Mouse (Mus musculus): ENCODE data around the gene Megf9. TPM values are rescaled to one million over a fixed set of nuclear protein-coding genes. Genes with fewer than 3 reads are reported as not detected.
A peak's percentile ranks its signal among the peaks of the same experiment; 100 is the strongest.

The Megf9 gene
- 24.1 and 27.0 TPM in 2 replicates for polyA plus RNA-seq (2015; fragmentation: Nextera tagmentation; extraction: Ambion mirVana)

DNA sequence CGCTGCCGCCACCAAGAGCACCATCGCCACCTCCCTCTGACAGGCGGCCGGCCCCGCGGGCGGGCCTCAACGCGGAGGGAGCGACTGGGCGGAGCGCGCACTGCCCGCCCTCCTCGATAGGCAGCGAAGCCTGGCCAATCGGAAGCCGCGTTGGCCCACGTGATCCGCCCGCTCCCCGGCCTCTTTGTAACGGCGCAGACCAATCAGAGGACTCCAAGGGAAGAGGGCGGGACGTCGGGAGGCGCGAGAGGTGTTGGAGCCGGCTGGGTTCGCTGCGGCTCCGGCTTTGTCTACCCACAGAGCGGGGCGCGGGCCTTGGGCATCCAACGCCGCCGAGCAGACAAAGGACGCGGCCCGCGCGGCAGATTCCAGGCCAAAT, at the start of gene Megf9:
Gene Megf9 (minus strand): TSS at position 105 of the 379 bp plus-strand sequence.
- H3K27me3 ChIP-seq (replicated peaks) = no peaks in the 10 kb centered on the region
- H3K9me3 ChIP-seq (replicated peaks) = no peaks in the 10 kb centered on the region
- peak within 1 kb of the TSS; percentile 100 for H3K27ac ChIP-seq (replicated peaks)
- ATAC-seq (ENCODE audit: low FRiP score) = peak; percentile 99
- WGBS = 0% methylated on average over 45 of the region's 46 CpGs
- H3K4me3 ChIP-seq (replicated peaks) = peak within 1 kb of the TSS; percentile 92
- H3K36me3 ChIP-seq = no peaks in the 10 kb centered on the region
- H3K4me1 ChIP-seq = peaks cover 38% of the 10 kb centered on the region
- H3K4me2 ChIP-seq = peak within 1 kb of the TSS; percentile 84
- peak within 1 kb of the TSS; percentile 98 for H3K9ac ChIP-seq (replicated peaks)

DNA sequence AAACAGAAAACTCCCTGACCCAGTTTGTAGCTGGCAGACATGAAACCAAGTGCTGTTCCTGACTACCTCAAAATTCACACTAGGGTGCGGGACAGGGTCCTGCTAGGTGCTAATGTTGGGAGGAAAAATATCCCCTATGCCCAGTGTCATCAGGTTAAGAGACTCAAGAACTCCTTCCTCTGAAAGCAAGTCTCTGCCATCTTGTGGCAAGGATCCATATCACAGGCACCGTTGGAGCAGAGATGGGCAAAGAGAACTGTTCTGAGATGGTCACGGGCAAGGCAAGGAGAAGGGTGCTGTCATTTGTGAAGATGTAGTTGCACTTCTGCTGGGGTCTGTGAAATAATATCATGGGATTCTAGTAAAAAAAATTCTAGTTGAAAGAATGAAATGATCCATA, 44.9 kb upstream of the Megf9 start:
- H3K9ac ChIP-seq (replicated peaks) = no peak overlapping the region
- 64% methylated on average over 3 of the region's 3 CpGs for WGBS
- no peaks in the 10 kb centered on the region for H3K36me3 ChIP-seq
- no peaks in the 10 kb centered on the region for H3K27me3 ChIP-seq (replicated peaks)
- no peaks in the 10 kb centered on the region for H3K9me3 ChIP-seq (replicated peaks)
- H3K4me1 ChIP-seq = no peaks in the 10 kb centered on the region
- H3K27ac ChIP-seq (replicated peaks) = no peak overlapping the region
- ATAC-seq (ENCODE audit: low FRiP score) = no peak
- no peak overlapping the region for H3K4me2 ChIP-seq
- H3K4me3 ChIP-seq (replicated peaks) = no peak overlapping the region

DNA sequence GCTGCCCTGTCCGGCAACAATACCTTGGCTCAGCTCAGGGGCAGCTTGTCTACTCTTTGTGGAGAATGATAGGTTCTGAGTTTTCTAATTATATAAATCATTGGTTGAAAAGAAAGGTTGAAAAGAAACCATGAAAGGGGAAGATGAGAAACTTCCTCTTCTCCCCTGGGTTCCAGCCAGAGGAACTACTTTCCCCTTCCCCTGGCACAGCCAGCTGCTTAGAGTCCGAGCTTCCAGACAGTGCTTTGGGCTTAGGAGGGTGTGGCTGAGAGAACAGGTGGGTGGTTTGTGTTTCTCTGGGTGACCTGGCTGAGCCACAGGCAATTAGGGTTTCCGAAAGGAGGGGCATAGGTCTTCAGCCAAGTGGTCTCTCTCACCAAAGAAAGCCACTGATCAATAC, 43.5 kb upstream of the Megf9 start:
- WGBS = 63% methylated on average over 3 of the region's 3 CpGs
- no peaks in the 10 kb centered on the region for H3K36me3 ChIP-seq
- no peaks in the 10 kb centered on the region for H3K9me3 ChIP-seq (replicated peaks)
- H3K27ac ChIP-seq (replicated peaks) = no peak overlapping the region
- H3K9ac ChIP-seq (replicated peaks) = no peak overlapping the region
- no peak overlapping the region for H3K4me3 ChIP-seq (replicated peaks)
- no peaks in the 10 kb centered on the region for H3K4me1 ChIP-seq
- no peak overlapping the region for H3K4me2 ChIP-seq
- ATAC-seq (ENCODE audit: low FRiP score) = no peak
- H3K27me3 ChIP-seq (replicated peaks) = no peaks in the 10 kb centered on the region

DNA sequence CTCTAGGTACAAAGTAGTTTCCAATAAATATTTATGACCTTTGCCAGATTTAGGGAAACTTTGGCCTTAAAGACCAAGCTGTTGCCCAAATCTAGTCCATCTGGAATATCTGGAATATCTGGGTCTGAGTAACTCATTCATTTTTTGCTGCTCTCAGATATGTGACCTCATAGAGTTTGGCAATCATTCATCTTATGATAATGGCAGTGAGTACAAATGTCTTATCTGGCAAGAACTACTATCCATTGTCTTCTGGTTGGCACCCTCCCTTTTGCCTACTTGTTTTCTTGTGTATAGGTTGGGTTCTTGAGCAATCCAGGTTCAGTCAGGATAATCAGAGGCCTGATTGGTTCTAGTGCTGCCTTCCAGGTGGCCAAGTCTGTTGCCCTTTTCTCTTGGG, 41.3 kb upstream of the Megf9 start:
- no peak for ATAC-seq (ENCODE audit: low FRiP score)
- no peak overlapping the region for H3K27ac ChIP-seq (replicated peaks)
- no peaks in the 10 kb centered on the region for H3K27me3 ChIP-seq (replicated peaks)
- no peak overlapping the region for H3K9ac ChIP-seq (replicated peaks)
- H3K36me3 ChIP-seq = no peaks in the 10 kb centered on the region
- H3K4me3 ChIP-seq (replicated peaks) = no peak overlapping the region
- H3K4me2 ChIP-seq = no peak overlapping the region
- no peaks in the 10 kb centered on the region for H3K9me3 ChIP-seq (replicated peaks)
- no peaks in the 10 kb centered on the region for H3K4me1 ChIP-seq

DNA sequence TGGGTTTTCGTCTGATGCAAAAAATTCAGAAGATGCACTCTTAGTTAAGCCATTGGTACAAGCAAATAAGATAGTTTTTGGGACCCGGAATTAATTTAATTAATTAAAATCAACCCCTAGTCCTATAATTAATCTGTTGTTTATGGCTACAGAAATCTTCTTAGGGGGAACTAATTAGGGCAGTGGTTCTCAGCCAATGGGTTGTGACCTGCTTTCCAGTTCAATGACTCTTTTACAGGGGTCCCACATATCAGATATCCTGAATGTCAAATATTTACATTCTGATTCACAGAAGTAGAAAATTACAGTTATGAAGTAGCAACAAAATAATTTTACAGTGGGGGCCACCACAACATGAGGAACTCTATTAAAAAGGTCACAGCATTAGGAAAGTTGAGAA, 39.1 kb upstream of the Megf9 start:
- no peaks in the 10 kb centered on the region for H3K9me3 ChIP-seq (replicated peaks)
- H3K4me3 ChIP-seq (replicated peaks) = no peak overlapping the region
- H3K27ac ChIP-seq (replicated peaks) = no peak overlapping the region
- H3K27me3 ChIP-seq (replicated peaks) = no peaks in the 10 kb centered on the region
- no peak overlapping the region for H3K4me2 ChIP-seq
- H3K9ac ChIP-seq (replicated peaks) = no peak overlapping the region
- ATAC-seq (ENCODE audit: low FRiP score) = no peak
- WGBS = 84% methylated on average over 2 of the region's 2 CpGs
- H3K36me3 ChIP-seq = no peaks in the 10 kb centered on the region
- no peaks in the 10 kb centered on the region for H3K4me1 ChIP-seq

DNA sequence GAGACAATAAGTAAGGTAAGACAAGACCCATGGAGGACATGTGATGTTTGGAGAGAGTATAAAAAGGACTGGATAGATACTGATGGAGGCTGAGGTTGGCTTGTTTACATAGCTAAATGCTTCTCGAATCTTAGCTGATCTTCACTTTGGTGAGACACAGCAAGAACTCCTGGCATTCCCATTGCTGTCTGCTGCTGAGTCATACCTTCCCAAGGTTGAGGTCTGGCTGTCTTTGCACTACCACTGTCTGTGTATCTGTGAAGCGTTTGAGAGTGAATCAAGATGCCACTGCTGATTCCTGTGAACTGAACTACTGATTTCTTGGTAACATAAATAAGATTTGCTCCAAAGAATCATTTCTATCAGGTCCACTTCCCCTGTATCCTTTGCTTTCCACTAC, 19.1 kb upstream of the Megf9 start:
- no peak overlapping the region for H3K27ac ChIP-seq (replicated peaks)
- H3K36me3 ChIP-seq = no peaks in the 10 kb centered on the region
- H3K9ac ChIP-seq (replicated peaks) = no peak overlapping the region
- ATAC-seq (ENCODE audit: low FRiP score) = no peak
- H3K9me3 ChIP-seq (replicated peaks) = no peaks in the 10 kb centered on the region
- H3K4me3 ChIP-seq (replicated peaks) = no peak overlapping the region
- 85% methylated on average over 2 of the region's 2 CpGs for WGBS
- no peak overlapping the region for H3K4me2 ChIP-seq
- no peaks in the 10 kb centered on the region for H3K27me3 ChIP-seq (replicated peaks)
- no peaks in the 10 kb centered on the region for H3K4me1 ChIP-seq

DNA sequence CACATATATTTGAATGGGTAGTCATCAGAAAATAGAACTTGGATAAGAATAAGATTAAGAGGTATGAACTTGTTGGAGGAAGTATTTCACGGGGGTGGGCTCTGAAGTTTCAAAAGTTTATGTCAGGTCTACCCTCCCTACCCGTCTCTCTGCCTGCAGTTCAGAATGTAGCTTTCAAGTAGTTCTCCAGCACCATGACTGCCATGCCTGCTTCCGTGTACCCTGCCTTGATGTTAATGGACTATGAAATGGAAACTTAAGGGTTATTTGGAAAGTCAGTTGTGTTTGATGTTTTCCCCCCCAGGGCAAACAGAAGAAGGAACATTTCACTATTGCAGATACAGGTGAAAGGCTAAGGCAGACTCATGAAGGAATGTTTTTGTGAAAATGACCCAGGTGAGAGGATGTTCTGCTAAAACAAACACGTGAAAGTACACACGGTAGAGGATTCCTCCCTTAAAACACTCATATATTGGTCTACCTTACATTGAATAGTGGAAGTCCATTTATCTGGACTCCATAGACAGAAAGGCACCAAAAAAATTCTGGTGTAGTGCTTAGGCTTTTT, 18.5 kb upstream of the Megf9 start:
- H3K27me3 ChIP-seq (replicated peaks) = no peaks in the 10 kb centered on the region
- H3K9me3 ChIP-seq (replicated peaks) = no peaks in the 10 kb centered on the region
- WGBS = 85% methylated on average over 5 of the region's 5 CpGs
- no peaks in the 10 kb centered on the region for H3K4me1 ChIP-seq
- no peak overlapping the region for H3K27ac ChIP-seq (replicated peaks)
- no peak overlapping the region for H3K4me3 ChIP-seq (replicated peaks)
- no peak overlapping the region for H3K9ac ChIP-seq (replicated peaks)
- no peaks in the 10 kb centered on the region for H3K36me3 ChIP-seq
- no peak overlapping the region for H3K4me2 ChIP-seq
- ATAC-seq (ENCODE audit: low FRiP score) = no peak

DNA sequence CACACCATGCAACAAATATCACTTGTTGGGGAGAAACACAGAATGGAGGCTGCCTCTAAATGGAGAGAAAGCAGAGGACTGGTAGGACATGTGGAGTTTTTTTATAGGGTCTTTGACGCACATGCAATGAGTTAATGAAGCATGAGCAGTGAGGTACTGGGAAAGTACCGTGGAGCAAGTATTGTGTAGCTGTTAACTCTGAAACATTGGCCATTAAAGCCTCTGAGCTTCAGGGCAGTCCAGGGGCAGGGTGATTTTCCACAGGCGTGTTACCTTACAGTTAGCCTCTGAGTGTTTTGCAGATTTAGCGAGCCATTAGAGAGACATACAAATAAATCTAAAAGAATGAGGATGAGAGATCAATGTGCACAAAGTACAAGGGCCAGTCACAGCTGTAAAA, 17.3 kb upstream of the Megf9 start:
- Histone ChIP-seq H3K9ac (replicated peaks) (no peak overlapping the region), H3K27ac (replicated peaks) (no peak overlapping the region), H3K4me1 (no peaks in the 10 kb centered on the region), H3K36me3 (no peaks in the 10 kb centered on the region), H3K4me2 (no peak overlapping the region), H3K27me3 (replicated peaks) (no peaks in the 10 kb centered on the region), H3K4me3 (replicated peaks) (no peak overlapping the region), H3K9me3 (replicated peaks) (no peaks in the 10 kb centered on the region)
- no peak for ATAC-seq (ENCODE audit: low FRiP score)
- WGBS = 31% methylated on average over 4 of the region's 4 CpGs

DNA sequence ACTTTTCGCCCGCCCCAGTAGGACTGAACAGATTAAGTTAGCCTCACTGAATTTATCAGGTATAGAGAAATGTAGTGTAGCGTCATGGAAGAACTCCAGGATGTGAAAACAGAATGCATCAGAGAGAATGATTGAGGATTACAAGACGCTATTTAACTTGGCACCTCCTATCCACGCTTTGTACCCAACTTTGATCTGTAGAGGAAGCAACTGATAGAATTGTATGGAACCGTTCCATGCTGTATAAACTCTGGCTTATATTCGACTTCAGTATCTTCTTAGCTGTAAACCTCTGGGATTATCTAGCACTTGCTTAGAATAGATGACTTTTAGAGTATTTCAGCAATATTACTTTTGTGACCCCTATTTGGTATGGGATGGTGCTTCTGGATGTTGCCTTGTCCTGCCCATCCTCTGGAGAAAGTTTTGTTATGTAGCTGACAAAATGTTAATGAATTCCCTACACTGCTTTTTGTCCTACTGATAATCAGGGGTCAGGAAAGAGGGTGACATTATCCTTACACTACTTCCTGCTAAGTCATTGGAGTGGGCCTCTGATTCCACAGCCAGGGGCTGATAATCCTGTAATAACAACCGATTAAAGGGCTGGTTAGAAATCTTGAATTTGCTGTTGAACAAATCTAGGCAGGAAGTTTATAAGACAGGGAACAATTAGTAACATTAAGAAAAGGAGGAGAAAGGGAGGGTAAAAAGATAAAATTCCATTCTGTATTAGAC, 12.8 kb upstream of the Megf9 start:
- H3K27me3 ChIP-seq (replicated peaks) = no peaks in the 10 kb centered on the region
- H3K9me3 ChIP-seq (replicated peaks) = no peaks in the 10 kb centered on the region
- no peak overlapping the region for H3K27ac ChIP-seq (replicated peaks)
- no peak overlapping the region for H3K4me2 ChIP-seq
- H3K4me3 ChIP-seq (replicated peaks) = no peak overlapping the region
- H3K9ac ChIP-seq (replicated peaks) = no peak overlapping the region
- no peak for ATAC-seq (ENCODE audit: low FRiP score)
- WGBS = 94% methylated on average over 8 of the region's 8 CpGs
- H3K36me3 ChIP-seq = no peaks in the 10 kb centered on the region
- no peaks in the 10 kb centered on the region for H3K4me1 ChIP-seq

DNA sequence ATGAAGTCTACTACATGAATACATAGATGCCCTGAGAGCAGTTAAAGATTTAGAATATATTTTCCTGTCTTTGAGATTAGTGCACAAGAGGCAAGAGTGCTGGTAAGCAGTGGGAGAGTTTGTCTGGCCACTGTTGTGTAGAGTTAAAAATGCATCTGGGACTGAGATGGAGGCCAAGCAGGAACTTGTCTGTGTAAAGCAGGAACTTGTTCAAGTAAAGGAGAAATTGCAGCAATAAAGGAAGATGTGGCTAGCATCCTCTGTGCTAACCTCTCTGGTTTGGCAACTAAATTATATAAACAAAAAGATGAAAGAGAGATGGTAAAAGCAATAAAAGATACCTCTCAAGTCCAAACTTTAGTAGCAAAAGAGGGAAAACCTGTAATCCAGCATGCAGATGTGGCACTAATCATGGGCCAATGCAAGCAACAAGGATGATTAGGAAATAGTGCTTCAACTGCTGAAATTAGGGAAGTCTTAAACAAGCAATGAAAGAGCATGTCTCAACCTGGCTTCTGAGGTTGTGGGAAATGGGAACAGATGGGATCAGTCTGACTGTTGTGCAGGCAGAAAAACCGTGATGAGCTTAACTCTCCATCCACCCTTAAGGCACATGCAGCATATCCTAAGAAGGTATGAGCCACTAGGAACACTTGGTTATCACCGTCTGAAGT, 11.2 kb upstream of the Megf9 start:
- WGBS = 64% methylated on average over 2 of the region's 2 CpGs
- ATAC-seq (ENCODE audit: low FRiP score) = no peak
- H3K27me3 ChIP-seq (replicated peaks) = no peaks in the 10 kb centered on the region
- H3K9ac ChIP-seq (replicated peaks) = no peak overlapping the region
- no peak overlapping the region for H3K4me2 ChIP-seq
- H3K27ac ChIP-seq (replicated peaks) = no peak overlapping the region
- no peaks in the 10 kb centered on the region for H3K9me3 ChIP-seq (replicated peaks)
- no peaks in the 10 kb centered on the region for H3K36me3 ChIP-seq
- no peaks in the 10 kb centered on the region for H3K4me1 ChIP-seq
- H3K4me3 ChIP-seq (replicated peaks) = no peak overlapping the region

DNA sequence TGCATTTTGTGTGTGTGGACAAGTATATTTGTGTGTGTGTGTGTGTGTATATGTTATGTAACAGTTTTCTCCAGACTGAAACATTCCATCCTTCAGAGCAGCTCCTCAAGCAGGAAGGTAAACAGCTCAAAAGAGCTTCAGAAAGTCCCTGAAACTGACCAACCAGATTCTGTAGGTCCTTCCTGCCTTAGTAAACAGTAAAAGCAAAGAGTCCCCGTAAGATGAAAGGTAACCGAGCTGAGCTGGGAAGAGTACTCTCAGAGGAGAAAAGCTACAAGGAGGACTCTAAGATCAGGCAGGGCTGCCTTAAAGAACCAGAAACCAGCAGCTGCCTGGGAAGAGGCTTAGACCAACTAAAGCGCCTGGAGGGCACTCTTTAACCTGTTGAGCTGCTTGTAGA, 9.6 kb upstream of the Megf9 start:
- H3K36me3 ChIP-seq = no peaks in the 10 kb centered on the region
- no peak overlapping the region for H3K4me2 ChIP-seq
- WGBS = 88% methylated on average over 3 of the region's 3 CpGs
- no peak overlapping the region for H3K27ac ChIP-seq (replicated peaks)
- no peak for ATAC-seq (ENCODE audit: low FRiP score)
- H3K4me3 ChIP-seq (replicated peaks) = no peak overlapping the region
- H3K4me1 ChIP-seq = no peaks in the 10 kb centered on the region
- H3K27me3 ChIP-seq (replicated peaks) = no peaks in the 10 kb centered on the region
- no peak overlapping the region for H3K9ac ChIP-seq (replicated peaks)
- H3K9me3 ChIP-seq (replicated peaks) = no peaks in the 10 kb centered on the region

DNA sequence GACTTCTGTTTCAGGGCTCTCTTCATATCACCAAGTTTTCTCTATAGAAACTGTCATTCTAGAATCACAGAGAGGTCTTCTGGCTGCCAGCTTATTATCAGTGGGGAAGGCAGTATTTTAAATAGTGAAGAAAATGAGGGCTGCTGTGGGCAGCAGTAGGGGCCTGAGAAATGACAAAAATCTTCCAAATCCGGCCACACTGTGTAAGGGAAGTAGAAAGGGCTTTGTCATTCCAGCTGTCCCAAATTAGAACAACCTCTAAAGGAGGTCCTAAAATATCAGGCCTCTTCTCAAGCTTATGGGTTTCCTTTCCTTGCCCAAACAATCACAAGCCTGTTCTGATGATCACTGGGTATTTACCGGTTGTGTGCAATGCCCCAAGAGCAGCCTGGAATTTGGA, 7.6 kb upstream of the Megf9 start:
- no peaks in the 10 kb centered on the region for H3K27me3 ChIP-seq (replicated peaks)
- ATAC-seq (ENCODE audit: low FRiP score) = no peak
- no peak overlapping the region for H3K9ac ChIP-seq (replicated peaks)
- no peak overlapping the region for H3K27ac ChIP-seq (replicated peaks)
- no peaks in the 10 kb centered on the region for H3K9me3 ChIP-seq (replicated peaks)
- H3K36me3 ChIP-seq = no peaks in the 10 kb centered on the region
- no peak overlapping the region for H3K4me2 ChIP-seq
- H3K4me1 ChIP-seq = no peaks in the 10 kb centered on the region
- 72% methylated on average over 2 of the region's 2 CpGs for WGBS
- H3K4me3 ChIP-seq (replicated peaks) = no peak overlapping the region
